Mouse (Mus musculus): Measurements from ENCODE around the gene Tacr3.

The Tacr3 gene

GRCm38 (mm10) chr3:134828875-134829530, at the start of gene Tacr3:
Gene Tacr3, plus strand, starts transcription at chr3:134829007.
- no peak for DNase-seq (ENCODE audit: low read depth, low spot score)

DNA sequence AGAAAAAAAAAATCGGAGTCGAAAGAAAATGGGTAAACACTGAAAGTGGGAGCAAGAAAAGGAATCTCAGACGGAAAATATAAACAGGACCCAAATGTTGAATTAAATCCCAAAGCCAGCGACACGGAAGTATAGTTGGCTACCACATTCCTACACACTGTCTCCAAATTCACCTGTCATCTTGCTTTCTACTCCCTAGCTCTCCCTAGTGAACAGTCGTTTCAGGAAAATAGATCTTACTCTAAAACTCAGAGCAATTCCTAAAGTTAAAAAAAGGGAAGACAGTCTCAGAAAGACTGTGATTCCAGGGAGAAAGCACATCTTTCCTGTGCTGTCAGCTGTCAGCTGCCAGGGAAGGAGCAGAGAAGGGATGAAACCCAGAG, 324 bp upstream of the Tacr3 start:
- DNase-seq (ENCODE audit: low read depth, low spot score), result no peak

GRCm38 (mm10) chr3:134829531-134829921, 719 bp downstream of the Tacr3 start:
- no peak for DNase-seq (ENCODE audit: low read depth, low spot score)

- no peak for DNase-seq (ENCODE audit: low read depth, low spot score)
Observed at GRCm38 (mm10) chr3:134851342-134851741, 22.5 kb downstream of the Tacr3 start.

DNA sequence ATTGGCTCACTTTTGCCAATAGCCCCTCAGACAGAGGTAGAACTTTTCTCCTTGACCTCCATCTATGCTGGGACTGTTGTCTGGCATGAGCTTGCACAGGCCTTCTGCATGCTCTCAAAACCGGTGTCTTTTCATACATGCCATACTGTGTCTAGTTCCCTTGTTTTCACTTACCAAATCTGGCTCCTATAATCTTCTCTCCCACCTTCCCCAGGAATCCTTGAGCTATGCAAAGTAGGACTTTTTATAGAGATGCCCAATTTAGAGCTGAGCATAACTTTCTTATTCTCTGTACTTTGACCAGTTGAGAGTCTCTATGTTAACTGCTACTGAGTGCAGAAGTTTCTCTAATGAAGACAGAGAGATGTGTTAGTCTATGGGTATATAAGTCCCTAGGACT, 48.9 kb downstream of the Tacr3 start:
- no peak for DNase-seq (ENCODE audit: low read depth, low spot score)

DNA sequence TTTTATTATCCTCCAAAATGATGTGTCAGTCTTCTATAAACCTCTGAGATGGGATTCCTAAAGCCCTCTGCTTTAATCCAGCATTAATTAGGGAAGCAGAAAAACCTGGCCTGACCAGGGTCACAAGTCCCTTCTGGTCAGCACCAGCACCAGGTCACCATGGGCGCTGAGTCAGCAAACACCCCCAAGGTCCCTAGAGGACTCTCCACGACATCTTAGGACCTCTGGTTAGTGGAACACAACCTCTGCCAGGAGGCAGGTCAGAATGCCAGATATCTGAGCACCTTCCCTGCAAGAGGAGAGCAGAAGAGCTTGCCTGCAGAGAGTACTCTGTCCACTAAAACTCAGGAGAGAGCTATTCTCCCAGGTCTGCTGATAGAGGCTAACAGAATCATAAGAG, 67.0 kb downstream of the Tacr3 start:
- DNase-seq (ENCODE audit: low read depth, low spot score), result no peak

GRCm38 (mm10) chr3:134908890-134909289, 80.1 kb downstream of the Tacr3 start:
- DNase-seq (ENCODE audit: low read depth, low spot score), result no peak

GRCm38 (mm10) chr3:134934703-134935102, 105.9 kb downstream of the Tacr3 start:
- no peak for DNase-seq (ENCODE audit: low read depth, low spot score)

- DNase-seq (ENCODE audit: low read depth, low spot score), result no peak
Observed at GRCm38 (mm10) chr3:134935461-134935860, 106.7 kb downstream of the Tacr3 start.

DNA sequence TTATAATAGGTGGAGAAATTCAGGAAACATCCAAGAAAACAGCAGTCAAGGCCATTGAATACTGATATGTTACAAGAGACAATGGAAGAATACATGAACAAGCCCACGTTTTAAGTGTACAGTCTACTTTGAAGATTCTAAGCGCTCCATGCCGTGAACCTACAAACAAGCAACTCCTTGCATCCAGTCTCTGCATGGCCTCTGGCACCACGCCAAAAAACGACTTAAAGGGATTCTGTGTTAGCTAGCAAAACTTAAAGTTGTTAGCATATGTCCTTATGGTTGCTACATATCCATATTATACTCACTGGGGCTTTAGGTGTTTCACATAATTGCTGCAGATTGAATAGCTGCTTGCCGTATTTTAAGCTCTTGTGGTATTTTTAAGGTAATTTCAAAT, 134.7 kb downstream of the Tacr3 start:
- DNase-seq (ENCODE audit: low read depth, low spot score), result no peak

GRCm38 (mm10) chr3:134978902-134979301, 150.1 kb downstream of the Tacr3 start:
- no peak for DNase-seq (ENCODE audit: low read depth, low spot score)

DNA sequence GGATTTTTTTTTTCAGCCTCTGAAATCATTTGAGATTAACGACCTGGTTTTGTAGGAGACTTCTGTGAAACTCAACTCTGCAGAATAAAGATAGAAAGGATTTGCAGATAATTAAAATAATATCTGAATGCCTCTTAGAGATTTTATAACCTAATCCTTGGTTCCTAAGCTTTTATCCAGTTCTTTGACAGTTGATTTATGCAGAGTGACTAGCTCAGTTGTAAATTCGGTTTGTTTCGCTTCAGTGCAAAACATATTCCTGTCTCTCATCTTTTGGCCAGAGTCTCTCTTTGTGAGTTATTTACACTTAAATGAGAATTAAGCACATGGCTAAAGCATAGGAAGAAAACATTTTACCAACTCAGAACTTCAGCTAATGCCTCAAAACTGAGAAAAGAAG, 151.3 kb downstream of the Tacr3 start:
- no peak for DNase-seq (ENCODE audit: low read depth, low spot score)

Measured in skeletal muscle tissue, adult 2 months (tissue).